Mouse (Mus musculus): Measurements from ENCODE around the gene Naa50. TPM values are rescaled to one million over a fixed set of nuclear protein-coding genes. Genes with fewer than 3 reads are reported as not detected.
A peak's percentile ranks its signal among the peaks of the same experiment; 100 is the strongest.

The Naa50 gene
- 10 to 100 TPM; 64.5 to 68.8 TPM for total RNA-seq (2021)

DNA sequence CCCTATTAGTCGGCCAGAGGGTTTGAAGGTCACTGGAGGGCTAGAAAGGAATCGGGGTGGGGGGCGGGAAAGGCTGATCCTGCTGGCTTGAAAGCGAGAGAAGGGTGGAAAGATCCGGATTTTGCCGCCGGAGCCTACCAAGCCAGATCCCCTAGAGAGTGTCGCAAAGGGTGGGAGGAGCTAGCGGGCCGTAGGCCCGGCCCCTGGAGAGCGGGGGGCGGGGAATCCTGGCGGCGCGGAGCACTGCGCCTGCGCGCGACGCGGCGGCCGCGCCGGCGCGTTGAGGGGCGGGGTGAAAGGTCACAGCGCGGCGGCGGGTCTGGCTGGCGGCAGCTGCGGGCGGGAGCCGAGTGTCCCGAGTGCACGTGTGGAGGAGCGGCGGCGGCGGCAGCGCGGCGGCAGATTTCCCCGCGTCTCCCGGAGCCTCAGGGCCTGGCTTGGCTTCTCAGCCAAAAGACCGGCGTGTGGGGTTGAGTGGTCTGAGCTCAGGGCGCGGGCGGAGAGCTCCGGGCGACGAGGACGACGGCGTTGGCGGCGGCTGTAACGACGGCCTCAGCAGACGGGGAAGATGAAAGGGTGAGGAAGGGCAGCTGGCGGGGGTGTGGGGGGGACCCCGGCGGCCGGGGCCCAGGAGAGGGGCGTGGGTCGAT is at the start of gene Naa50, which contains the start of gene Atp6v1a:
TSS of gene Naa50 (plus strand) at position 295 of the 650 bp plus-strand sequence.
TSS of gene Atp6v1a (minus strand) at position 170 of the 650 bp plus-strand sequence.
- peak; percentile 90 to 92 for DNase-seq

DNA sequence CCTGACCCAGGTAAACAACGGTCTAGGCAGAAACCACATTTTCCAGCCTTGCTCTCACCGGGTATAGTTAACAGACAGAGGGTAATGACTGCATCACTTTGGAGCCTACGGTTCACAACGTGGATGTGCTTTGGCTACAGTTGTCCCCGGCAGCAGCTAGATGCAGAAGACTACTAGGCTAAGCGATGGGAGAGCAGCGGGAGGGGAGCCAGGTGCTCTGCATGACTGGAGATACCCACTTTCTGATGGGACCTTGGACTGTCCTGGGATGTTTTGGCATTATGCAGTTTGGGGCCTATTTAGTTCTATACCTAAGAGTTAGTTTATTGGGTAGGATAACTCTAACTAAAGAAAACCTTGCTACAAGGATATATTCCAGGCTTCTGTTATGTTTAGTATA is 40.3 kb upstream of the Naa50 start:
- no peak for DNase-seq

DNA sequence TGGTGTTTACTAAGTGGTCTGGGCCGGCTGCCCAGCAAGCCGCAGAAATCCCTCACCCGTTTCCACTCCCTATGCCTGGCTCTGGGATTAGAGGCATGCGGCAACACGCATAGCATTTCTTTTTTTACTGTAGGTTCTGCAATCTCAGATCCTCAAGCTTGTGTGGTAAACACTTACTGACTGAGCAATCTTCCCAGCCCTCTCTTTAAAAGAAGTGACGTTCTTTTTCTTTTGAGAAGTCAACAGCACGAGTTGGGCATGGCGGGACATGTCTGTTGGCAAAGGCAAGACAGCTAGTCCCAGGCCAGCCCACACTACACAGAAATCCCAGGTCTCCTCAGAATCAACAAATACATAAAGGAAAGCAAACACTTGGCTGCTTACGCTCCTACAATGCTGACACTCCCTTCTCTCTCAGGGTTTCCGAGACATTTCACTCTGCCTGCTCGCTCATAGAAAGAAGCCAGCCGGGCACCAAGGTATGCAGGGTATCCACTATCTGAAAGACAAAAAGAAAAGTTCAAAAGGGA is 38.4 kb upstream of the Naa50 start:
- no peak for DNase-seq

DNA sequence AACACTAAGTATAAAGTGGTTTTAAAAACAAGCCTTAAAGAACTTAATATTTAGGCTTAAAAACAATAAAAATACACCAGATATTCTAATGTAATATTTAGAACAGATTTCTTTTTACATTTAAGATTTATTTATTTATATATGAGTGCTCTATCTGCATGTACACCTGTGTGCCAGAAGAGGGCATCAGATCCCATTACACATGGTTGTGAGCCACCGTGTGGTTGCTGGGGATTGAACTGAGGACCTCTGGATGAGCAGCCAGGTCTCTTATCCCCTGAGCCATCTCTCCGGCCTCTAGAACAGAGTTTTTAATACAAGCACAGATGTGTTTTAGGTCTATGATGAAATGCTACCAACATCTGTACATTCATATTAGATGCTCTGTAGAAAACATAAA is 36.7 kb upstream of the Naa50 start:
- no peak for DNase-seq

DNA sequence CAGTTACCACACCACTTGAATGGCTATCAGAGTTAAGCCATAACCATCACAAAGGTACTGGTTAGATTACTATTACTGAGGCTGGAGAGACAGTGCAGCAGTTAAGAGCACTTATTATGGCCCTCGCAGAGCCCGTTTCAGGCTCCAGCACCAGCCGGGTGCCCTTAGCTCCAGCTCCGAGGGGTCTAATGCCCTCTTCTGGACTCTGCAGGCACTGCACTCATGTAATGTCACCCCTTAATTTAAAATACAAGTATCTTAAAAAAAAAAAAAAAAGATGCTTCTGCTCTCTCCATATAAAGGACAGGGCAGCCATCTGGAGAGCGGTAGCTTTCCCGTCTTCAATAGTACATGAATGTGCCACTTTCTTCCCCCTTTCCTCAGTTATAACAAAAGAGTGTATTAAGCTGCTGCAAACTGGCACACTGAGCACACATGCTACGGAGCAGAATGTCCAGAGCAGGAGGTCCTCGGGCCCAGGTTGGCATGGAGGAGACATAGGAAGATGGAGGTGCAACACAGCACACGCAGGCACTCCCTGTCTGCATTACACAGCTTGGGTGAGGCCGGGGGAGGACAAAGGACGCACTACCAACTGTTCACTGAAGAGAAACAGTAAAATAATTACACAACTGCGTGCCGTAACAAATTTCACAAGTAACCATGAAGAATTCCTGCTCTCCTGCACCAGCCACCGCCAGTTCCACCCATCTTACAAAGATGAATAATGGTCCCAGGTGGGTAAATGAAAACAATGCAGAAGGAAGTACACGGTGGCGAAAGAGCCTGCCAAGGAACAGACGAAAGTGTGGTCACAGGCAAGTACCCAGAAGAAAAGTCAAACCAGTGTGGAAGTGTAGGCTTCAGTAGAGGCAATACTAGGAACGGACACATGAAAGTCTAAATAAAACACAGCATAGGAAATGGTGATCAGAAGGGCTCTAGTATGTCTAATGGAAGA is 35.5 kb upstream of the Naa50 start:
- no peak for DNase-seq

- no peak for DNase-seq
These were observed 34.4 kb upstream of the Naa50 start for GRCm38 (mm10) chr16:44105211-44105610.

- peak; percentile 32 to 39 for DNase-seq
These were observed 30.6 kb upstream of the Naa50 start for GRCm38 (mm10) chr16:44109002-44109401.

DNA sequence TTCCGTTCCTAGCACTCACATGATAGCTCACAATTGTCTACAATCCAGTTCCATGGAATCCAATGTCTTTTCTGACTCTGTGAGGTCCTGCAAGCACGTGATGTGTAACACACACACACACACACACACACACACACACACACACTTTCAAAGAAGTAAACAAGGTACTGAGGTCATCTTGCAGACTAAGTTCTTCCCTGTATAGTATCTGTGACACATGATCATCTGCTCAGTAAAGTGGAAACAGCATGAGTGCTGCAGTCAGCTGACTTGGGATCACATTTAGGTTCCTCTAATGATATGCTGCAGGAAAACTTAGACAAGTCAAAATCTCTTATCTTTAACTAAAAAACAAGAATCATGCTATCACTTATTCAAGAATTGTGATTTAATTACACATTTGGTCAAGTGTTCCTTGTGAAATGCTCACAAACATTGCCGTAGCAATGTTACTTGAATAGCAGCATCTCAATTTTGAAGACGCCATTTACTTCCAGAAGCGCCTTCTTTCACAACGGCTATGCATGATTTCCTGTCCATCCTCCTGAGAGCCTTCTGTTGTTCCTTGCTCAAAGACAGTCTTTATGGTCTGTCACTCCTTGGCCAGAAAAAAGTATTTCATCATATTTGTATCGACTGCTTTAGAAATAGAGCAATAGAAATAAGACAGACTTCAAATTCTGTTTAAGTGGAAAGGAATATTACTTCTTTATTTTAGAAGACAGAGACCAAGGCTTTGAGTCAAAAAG is 19.7 kb upstream of the Naa50 start:
- DNase-seq: no peak

- no peak for DNase-seq
These were observed 17.5 kb upstream of the Naa50 start for GRCm38 (mm10) chr16:44122122-44122521.

DNA sequence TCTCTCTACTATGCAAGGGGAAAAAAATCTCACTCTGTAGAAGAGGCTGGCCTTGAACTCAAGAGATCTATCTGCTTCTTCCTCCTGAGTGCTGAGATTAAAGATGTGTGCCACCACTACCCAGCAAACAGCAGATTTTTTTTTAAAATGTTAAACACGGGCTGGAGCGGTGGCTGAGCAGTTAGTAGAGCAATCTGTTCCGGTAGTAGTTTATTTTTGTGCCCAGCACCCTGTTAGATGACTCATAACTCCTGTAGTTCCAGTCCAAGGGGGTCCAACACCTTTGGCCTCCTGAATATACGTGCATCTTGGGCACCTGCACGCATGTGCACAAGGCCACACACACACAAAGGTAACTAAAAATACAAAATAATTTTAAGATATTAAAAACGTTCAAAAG is 17.1 kb upstream of the Naa50 start:
- no peak for DNase-seq

GRCm38 (mm10) chr16:44122982-44123725 is 16.5 kb upstream of the Naa50 start:
- DNase-seq: peak; percentile 44 to 54

- DNase-seq: no peak
These were observed 15.8 kb upstream of the Naa50 start for GRCm38 (mm10) chr16:44123786-44124185.

- DNase-seq: no peak
These were observed 14.9 kb upstream of the Naa50 start for GRCm38 (mm10) chr16:44124713-44125112.

- DNase-seq: no peak
These were observed 14.2 kb upstream of the Naa50 start for GRCm38 (mm10) chr16:44125436-44125835.

- DNase-seq: no peak
These were observed 13.2 kb upstream of the Naa50 start for GRCm38 (mm10) chr16:44126437-44126836.

GRCm38 (mm10) chr16:44132300-44132699 is 7.3 kb upstream of the Naa50 start:
- no peak for DNase-seq

DNA sequence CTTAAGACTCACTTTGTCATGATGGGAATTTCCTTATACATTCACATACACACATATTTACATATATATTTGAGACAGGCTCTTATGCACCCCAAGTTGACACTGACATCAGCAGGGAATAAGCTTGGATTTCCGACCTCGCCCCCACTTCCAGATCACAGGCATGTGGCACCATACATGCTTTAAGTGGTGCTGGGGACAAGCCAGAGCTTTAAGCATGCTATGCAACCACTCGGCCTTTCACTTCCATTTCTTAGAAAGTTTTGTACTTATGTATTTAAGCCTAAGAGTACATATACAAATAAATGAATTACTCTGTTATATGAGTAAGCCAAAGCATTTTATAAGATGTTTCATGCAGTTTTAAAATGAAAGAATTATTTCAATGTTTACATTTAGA is 6.4 kb upstream of the Naa50 start:
- no peak for DNase-seq

DNA sequence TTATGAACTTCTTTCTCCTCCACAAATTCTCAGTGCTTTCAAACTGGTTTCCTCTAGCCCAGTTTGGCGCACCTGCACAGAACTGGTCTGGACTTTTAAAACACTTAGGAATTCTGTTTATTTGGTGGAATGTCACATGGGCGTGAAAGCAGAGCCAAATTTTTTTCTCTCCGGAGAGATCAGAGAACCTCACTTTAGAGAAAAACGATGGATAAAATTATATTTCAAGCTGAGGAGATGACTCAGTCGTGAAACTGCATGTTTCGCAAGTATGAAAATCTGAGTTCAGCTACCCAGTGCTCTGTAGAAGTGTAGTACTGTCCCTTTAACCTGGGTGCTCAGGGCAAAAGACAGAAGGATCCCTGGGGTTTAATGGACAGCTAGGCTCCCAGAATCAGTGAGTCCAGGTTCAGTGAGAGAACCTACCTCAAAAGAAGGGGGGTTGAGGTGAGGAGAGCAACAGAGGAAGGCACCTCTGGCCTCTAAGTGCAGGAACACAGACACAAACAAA is 3.1 kb upstream of the Naa50 start:
- no peak for DNase-seq

DNA sequence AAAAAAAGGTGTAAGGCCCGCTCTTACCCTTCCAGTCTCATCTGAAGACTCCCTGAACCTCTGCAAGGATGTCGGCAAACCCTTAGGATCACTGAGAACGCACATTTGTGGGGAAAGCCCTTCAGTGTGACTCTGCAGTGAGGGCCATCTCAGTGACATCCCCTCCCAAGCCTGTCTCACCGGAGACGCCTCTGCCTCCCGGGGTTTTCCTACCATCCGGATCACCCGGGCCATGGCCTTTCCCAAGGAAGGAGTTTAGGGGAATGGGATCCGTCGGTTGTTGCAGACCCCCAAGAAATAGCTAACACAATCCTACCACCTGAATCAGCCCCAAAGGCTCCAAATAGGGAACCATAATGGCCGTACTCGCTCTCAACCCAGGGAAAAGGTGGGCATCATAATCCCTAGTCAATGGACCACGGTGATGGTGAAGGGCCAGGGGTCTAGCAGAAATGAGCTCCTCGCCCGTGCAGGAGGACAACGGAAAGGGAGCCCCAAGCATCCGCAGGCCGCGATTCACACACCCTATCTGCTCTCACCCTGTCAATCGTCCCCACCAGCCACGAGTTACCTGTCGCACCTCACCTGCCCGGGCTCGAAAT is 1.2 kb upstream of the Naa50 start:
- DNase-seq: peak; percentile 20 to 24

DNA sequence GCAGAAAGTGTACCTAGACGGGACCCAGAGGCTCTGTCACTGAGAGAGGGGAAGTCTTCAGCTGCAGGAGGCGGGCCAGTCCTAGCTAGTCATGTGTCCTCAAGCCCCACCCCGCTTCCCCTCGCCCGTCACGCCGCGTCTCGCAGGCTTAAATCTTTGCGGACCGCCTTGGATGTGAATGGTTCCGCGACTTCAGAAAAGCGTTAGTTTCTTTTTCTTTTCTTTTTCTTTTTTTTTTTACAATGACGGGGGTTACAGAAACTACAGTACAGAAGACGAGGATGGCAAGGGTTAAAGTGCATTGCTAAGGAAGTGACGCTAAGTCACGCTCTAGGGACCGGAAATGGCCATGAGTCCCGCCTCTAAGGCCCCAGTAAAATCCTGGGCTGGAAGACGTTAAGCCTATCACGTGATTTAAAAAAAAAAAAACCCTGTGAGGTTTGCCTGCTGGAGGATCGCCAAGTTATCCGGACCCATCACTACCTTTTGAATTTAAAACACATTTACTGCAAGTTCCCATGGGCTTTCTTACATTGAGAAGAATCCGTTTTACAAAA is 573 bp upstream of the Naa50 start:
- DNase-seq: peak; percentile 88

All from layer of hippocampus, postnatal 36 days (tissue).